Mouse (Mus musculus): ENCODE measurements at regions not wholly inside any gene's neighbourhood (a gene's known extent, or its start where the extent isn't known, plus 50 kb on each side); places are given as distances from the start of the nearest gene placed in this dataset.

GRCm38 (mm10) chr1:13424524-13424923 is 2010.6 kb downstream of the A830018L16Rik start:
- DNase-seq: no peak

DNA sequence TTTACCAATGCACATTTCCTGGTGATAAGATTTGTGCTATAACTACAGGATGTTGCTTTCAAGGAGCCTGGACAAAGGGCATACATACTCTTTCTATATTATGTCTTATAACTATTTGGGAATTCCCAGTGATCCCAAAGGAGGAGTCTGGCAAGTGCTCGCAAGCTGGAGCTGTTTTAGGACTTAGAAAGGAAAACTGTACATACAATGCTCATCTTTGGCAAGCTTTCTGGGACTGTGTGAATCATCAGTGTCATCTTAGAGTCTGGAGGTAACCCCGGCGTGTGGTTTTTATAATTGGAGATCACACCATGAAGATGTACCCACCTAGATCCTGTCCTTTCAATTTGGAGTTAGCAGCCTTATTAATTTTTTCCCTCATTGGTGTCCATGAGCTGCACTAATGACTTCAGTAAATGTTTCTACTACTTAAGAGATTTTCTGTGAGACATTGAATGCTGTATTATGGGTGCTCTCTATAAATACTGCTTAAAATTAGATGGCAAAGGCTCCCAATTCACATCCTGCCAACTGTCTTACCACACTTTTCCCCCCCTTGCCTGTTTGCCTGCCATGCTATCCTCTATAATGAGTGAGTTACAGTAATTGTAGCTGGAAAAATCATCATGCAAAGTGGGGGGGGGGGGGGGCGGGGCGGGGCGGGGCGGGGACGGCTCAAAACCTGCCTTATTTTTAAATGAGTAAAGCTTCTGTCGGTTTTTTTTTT is 2011.9 kb downstream of the A830018L16Rik start:
- no peak for DNase-seq

DNA sequence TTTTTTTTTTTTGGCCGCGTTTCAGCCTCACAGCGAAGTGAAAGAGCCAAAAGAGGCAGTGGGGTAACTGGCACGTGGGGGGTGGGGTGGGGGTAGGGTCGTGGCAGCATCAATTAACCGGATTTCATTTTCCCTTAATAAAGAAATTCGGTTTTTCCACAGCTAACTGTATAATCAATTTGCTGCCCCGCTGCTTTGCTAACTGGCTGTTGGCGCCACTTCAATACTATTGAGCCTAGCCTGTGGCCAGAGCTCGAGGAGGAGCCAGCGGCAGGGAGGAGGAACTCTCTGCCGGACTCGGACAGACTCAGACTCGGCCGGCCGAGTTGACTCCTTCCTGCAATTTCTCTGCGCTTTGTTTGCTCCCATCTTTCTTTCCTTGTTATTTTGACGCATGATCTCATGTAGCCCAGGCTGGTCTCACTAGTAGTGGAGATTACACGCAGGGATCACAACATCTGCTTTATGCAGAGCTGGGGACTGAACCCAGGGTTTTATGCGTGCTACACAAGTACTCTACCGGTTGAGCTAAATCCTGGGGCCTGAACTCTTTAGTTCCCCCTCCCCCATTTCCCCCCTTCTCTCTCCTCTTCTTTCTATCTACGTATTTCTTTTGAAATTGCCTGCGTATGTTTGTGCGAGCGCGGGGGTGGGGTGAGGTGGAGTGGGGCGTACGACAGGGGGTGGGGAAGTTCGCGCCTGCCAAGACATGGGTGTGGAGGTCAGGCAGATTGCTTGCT is 2012.6 kb downstream of the A830018L16Rik start:
- peak; percentile 69 to 74 for DNase-seq

DNA sequence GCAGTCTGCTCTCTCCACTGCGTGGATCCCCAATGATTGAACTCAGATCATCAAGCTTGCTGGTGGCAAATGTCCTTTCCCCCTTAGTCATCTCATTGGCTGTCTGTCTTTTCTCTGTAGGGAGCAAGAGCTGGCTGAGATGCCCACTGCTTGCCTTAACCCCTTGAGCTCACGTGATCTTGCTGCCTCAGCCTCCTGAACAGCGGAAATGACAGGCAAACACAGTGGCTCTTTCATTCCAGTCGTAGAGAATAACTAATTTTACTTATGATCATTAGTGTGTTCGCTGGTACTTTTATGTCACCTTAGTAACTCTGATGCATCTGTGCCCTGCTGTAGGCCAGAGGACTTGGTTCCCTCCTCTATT is 2013.1 kb downstream of the A830018L16Rik start:
- DNase-seq: no peak

DNA sequence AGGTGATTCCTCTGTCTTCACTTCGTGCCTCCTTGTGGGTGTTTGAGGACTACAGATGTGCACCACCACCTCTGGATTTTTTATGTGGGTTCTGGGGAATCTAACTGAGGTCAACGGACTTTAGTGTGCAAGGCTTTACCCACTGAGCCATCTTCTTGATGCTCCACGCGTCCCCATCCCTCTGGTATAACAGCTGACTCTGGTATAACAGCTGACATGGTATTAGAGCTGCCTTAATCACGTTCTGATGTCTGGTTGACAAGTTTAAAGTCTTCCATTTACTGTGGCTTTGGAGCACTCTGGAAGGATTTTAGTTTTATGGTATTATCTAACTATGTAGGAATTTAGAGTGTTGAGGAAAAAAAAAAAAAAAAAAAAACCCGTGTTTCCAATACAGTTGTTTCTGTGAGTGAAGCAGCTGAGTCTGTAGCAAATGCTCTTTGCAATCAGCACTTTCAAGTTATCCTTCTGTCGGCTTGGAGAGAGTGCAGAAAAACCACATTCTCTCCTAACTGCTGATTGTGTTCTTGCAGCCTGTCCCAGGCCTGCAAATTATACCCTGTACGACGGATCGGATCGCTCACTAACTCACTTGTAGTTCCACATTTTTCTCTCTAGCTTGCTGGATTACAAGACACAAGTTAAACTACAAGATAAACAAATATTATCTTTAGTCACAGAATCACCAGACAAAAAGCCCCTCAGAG is 2013.7 kb downstream of the A830018L16Rik start:
- DNase-seq: no peak

GRCm38 (mm10) chr1:13437747-13438394 is 2024.0 kb downstream of the A830018L16Rik start:
- DNase-seq: no peak

DNA sequence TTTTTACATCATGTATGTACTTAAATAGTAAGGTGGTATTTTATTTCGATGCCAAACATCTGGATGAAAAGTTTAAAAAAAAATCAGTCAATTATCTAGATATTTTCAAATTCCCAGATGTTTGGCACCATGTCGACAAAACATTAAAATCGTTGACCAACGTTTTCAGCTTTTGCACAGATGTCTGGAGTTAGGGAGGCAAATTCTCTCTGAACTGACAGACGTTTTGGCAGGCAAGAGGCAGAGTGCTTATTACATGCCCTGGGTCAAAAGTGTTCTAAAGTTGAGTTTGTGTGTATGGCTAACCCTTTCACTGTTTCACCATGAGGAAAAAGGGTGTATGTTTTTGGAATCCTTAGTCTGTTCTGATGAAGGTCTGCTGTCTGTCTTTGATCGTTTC is 2028.5 kb downstream of the A830018L16Rik start:
- no peak for DNase-seq

GRCm38 (mm10) chr1:13454534-13454933 is 2040.6 kb downstream of the A830018L16Rik start:
- DNase-seq: no peak

DNA sequence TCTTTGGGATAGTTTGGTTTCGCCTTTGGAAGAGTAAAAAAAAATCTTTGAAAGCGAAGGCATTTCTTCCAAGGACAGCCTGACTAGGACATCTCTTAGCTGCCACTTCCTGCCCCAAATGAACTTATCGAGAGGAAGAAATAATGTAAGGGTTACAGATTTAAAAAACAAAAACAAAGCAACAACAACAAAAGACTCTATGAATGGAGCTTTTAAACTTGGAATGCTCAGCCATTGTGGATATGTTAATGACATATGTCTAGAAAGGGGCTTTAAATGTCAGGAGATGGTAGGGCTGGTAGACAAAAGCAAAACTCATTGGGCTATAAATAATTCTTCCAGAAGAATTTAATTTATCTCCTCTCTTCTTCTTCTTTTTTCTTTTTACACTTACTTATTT is 2041.7 kb downstream of the A830018L16Rik start:
- no peak for DNase-seq

GRCm38 (mm10) chr1:13464311-13464710 is 2050.4 kb downstream of the A830018L16Rik start:
- DNase-seq: no peak

- DNase-seq: no peak
These were observed 2053.3 kb downstream of the A830018L16Rik start for GRCm38 (mm10) chr1:13467174-13467573.

GRCm38 (mm10) chr1:13467886-13468630 is 2054.2 kb downstream of the A830018L16Rik start:
- no peak for DNase-seq

DNA sequence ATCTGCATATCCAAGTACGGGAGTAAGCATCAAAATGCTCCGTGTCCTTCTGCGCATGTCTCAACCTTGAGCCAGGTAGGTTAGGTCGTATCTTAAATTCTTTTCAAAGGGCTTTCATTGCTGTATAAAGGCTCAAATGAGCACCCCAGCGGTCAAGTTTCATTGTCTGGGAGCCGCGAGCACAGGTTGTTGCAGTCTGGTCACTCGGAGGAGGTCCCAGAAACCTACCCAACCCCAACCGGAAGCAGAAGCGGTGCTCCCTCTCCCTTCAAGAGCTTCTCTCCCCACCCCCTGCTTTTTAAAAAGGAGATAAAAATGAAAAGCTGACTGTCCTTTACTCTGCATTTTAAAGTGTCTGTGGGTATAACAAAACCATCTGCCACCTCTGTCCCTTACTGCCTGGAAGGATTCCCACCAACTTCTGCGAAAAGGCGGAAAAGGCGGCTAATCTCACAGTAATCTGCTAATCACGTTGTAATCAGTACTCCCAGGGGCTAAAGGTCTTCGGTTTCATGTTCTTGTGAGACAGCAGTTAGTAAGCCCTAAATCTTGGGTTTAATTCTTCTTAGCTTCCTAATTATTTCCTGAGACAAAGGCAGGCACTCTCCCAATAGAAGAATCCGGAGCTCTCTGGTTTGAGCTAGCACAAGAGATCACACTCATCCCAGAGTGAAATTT is 2081.0 kb downstream of the A830018L16Rik start:
- DNase-seq: no peak

GRCm38 (mm10) chr1:13496386-13496785 is 2082.5 kb downstream of the A830018L16Rik start:
- DNase-seq: peak; percentile 39 to 71

DNA sequence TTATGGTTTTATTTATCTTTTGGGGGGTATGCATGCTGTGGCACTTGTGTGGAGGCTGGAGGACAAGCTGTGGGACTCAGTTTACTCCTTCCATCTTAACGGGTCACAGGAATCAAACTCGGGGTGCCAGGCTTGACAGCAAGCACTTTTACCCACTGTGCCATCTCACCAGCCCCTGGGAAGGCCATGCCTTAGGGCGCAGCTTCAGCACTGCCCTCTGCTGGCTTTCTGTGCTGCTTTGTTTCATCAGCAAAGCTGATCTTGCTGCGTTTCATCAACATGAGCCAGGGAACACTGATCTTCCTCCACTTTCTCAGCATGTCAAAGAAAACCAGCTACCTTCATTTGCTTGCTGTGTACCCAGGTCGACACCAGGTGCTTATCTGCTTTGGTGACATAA is 2086.6 kb downstream of the A830018L16Rik start:
- DNase-seq: peak; percentile 25 to 34

- no peak for DNase-seq
These were observed 2088.0 kb downstream of the A830018L16Rik start for GRCm38 (mm10) chr1:13501938-13502337.

DNA sequence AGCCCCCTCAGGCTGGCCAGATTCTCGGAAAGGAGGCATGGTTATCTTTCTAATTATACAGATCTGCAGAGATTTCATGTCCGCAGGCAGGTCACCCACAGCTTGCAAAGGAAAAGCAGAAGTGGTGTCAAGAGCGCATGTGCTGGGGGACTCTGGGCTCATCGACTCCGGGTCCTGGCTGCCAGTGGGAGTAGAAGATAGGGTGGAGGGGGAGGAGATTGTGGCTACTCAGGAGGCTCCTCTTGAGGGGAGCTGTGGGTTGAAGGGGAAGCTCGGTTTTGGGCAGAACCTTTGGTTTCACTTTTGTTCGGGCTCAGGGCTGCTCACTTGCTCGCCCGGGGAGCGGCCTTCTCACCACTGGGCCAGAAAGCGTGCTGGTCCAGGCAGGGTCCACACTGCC is 2099.9 kb downstream of the A830018L16Rik start:
- peak in 1 of 2 experiments; percentile 5 for DNase-seq

Data from lung, adult 18-20 months (tissue).